Mouse (Mus musculus): ENCODE measurements around the gene Pla2g7. TPM values are rescaled to one million over a fixed set of nuclear protein-coding genes. Genes with fewer than 3 reads are reported as not detected.

Pla2g7 gene
- polyA plus RNA-seq (2012; rRNA removed) (4.0 and 5.0 TPM in 2 replicates), polyA plus RNA-seq (2014; fragmentation: Nextera tagmentation; extraction: Ambion mirVana) (9.9 and 10.7 TPM in 2 replicates)

DNA sequence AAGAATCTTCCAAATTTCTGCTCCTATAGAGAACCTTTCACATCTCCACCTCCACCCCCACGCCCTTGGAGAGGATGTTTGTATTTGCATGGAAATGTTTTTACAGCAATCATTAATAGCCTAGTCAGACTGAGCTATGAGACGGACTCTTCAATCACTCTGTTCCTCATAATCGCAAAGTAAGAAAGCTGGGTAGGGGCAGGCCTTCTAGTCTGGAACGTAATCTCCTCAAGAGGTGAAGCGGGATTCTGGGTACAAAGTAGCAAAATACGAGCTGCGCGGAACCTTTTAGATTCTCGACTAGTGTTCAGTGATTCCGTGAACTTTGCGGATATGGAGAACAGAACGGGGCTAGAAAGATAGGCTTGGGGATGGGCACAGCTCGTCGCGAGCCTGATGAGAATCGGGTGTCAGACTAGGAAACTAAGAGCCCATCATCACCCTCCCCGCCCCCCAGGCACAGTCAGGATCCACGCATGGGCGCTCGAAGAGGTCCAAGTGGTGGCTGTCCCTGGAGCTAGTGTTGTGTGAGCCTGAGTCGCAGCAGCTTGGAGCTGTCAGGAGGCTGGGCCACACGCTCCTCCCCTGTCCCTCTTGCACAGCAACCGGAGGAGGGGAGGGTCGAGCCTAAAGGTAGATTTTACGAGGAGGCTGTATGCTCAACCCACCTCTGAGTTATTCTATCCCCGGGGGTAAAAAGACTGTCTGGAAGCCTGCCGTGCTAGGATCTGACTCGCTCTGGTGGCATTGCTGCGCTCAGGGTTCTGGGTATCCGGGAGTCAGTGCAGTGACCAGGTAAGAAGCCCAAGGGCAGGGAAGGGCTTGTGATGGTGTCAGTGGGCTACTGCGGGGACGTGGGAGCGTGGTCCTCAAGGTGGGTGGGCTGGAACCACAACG is at the start of gene Pla2g7:
Gene Pla2g7, plus strand, starts transcription at position 107 of the 897 bp plus-strand sequence.
- H3K27me3 ChIP-seq (ENCODE audit: control insufficient read depth, insufficient read depth, low read length) = no peaks in the 10 kb centered on the region; the same call in 1 of the 2 replicates
- DNase-seq (ENCODE audit: low read depth in 3 of 3, low spot score in 3 of 3) (no peak), ATAC-seq (ENCODE audit: insufficient read depth) (peak; percentile 33; the same call in 1 of the 2 replicates)
- H3K36me3 ChIP-seq (replicated peaks; ENCODE audit: control insufficient read depth, insufficient read depth, low read depth) = no peaks in the 10 kb centered on the region
- TF ChIP-seq EP300 (IDR thresholded peaks at IDR 0.05; ENCODE audit: low read depth) (no peak), CTCF (IDR thresholded peaks at IDR 0.05; ENCODE audit: low read depth) (no peak)
- peak within 1 kb of the TSS; percentile 51 for H3K4me2 ChIP-seq (ENCODE audit: low read depth)
- WGBS (ENCODE audit: insufficient replicate concordance) = 1% methylated on average over 34 of the region's 34 CpGs
- H3K9ac ChIP-seq (replicated peaks) = no peak within 1 kb of the TSS
- no peaks in the 10 kb centered on the region for H3K9me3 ChIP-seq (ENCODE audit: control insufficient read depth, low read length)
- no peak within 1 kb of the TSS for H3K27ac ChIP-seq
- H3K4me3 ChIP-seq (ENCODE audit: insufficient read depth in 1 of 2, low read depth in 2 of 2, low read length in 2 of 2) = peak within 1 kb of the TSS; percentile 41 to 51
- no peaks in the 10 kb centered on the region for H3K4me1 ChIP-seq (replicated peaks; ENCODE audit: control insufficient read depth in 2 of 2, insufficient read depth in 2 of 2, low read length in 1 of 2)

DNA sequence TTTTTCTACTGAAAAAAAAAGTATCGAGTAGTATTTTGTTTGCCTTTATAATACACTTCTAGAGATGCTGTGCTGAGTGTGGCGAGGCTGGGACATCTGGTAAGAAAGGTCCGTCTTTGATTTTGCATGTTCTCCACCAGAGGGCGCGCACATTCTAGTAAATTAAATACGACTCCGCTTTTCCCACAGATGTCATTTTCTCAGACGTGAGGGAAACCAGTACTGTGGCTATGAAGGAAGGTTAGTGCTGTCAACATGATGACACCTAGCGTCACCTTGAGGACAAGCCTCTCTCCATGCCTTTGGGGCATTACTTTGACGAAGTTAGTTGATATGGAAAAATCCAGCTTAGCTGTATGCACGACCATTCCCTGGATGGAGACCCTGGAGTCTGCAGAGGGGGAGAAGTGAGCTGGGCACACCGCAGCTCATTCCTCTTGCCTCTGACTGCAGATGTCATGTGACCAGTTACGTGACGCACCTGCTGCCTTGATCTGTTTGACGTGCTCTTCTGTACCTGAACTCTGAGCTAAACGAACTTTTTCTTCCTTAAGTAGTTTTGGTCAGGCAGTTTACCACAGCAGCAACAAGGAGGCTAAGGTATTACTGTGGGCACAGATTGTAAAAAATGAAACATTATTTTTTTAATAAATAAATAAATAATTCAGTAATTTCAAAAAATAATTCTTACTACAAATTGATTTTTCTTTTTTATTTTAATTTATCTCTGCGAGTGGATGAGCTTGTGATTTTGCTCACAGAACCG is 49.1 kb upstream of the Pla2g7 start:
- Histone ChIP-seq H3K36me3 (replicated peaks; ENCODE audit: control insufficient read depth, insufficient read depth, low read depth) (no peaks in the 10 kb centered on the region), H3K9me3 (ENCODE audit: control insufficient read depth, low read length) (no peaks in the 10 kb centered on the region), H3K4me3 (ENCODE audit: insufficient read depth in 1 of 2, low read depth in 2 of 2, low read length in 2 of 2) (no peak overlapping the region), H3K27ac (no peak overlapping the region), H3K4me2 (ENCODE audit: low read depth) (no peak overlapping the region), H3K27me3 (ENCODE audit: control insufficient read depth, insufficient read depth, low read length) (no peaks in the 10 kb centered on the region), H3K9ac (replicated peaks) (no peak overlapping the region), H3K4me1 (replicated peaks; ENCODE audit: control insufficient read depth in 2 of 2, insufficient read depth in 2 of 2, low read length in 1 of 2) (no peaks in the 10 kb centered on the region)
- ATAC-seq (ENCODE audit: insufficient read depth) (no peak), DNase-seq (ENCODE audit: low read depth in 3 of 3, low spot score in 3 of 3) (peak; percentile 30 to 38 (median 35))
- peak; percentile 69 for TF ChIP-seq CTCF (IDR thresholded peaks at IDR 0.05; ENCODE audit: low read depth)
- no peak for TF ChIP-seq EP300 (IDR thresholded peaks at IDR 0.05; ENCODE audit: low read depth)
- 26% methylated on average over 18 of the region's 18 CpGs for WGBS (ENCODE audit: insufficient replicate concordance)

DNA sequence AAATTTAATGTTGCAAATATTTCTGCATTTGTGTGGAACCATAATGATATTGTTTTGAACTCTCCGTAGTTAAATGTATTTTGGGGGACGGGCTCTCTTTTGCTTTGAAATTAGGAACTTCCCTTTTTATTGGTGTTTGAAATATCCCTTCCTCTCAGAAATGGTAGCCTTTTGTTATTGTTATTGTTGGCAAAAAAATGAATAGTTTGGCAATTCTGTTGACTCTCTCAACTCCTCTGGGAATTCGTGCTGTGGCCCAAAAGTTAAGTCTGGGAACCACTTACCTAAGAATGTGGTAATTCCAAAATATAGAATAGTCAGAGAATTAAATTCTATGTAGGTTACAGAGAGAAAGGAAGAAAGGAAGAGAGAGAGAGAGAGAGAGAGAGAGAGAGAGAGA is 47.7 kb upstream of the Pla2g7 start:
- DNase-seq (ENCODE audit: low read depth in 3 of 3, low spot score in 3 of 3) (no peak), ATAC-seq (ENCODE audit: insufficient read depth) (no peak)
- Histone ChIP-seq H3K9ac (replicated peaks) (no peak overlapping the region), H3K9me3 (ENCODE audit: control insufficient read depth, low read length) (no peaks in the 10 kb centered on the region), H3K36me3 (replicated peaks; ENCODE audit: control insufficient read depth, insufficient read depth, low read depth) (no peaks in the 10 kb centered on the region), H3K27ac (no peak overlapping the region), H3K4me2 (ENCODE audit: low read depth) (no peak overlapping the region), H3K4me1 (replicated peaks; ENCODE audit: control insufficient read depth in 2 of 2, insufficient read depth in 2 of 2, low read length in 1 of 2) (no peaks in the 10 kb centered on the region), H3K4me3 (ENCODE audit: insufficient read depth in 1 of 2, low read depth in 2 of 2, low read length in 2 of 2) (no peak overlapping the region), H3K27me3 (ENCODE audit: control insufficient read depth, insufficient read depth, low read length) (no peaks in the 10 kb centered on the region)
- WGBS (ENCODE audit: insufficient replicate concordance) = 40% methylated on average over 3 of the region's 3 CpGs
- TF ChIP-seq CTCF (IDR thresholded peaks at IDR 0.05; ENCODE audit: low read depth) (no peak), EP300 (IDR thresholded peaks at IDR 0.05; ENCODE audit: low read depth) (no peak)

DNA sequence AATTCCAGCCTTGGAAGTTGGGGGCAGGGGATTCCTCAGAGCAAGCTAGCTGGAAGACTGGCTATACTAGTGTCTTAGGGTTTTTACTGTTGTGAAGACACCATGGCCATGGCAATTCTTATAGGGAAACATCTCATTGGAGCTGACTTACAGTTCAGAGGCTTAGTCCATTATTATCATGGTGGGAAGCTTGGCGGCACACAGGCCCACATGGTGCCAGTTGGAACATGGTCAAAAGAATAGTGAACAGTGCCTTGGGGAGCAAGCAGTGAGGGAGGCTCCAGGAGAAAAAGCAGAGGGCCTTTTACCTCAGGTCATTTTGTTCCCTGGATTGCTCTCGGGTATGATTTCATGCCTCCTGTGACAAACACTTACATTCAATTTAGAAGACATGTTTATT is 37.4 kb upstream of the Pla2g7 start:
- no peak overlapping the region for H3K27ac ChIP-seq
- DNase-seq (ENCODE audit: low read depth in 3 of 3, low spot score in 3 of 3) (no peak), ATAC-seq (ENCODE audit: insufficient read depth) (no peak)
- no peak overlapping the region for H3K4me2 ChIP-seq (ENCODE audit: low read depth)
- 69% methylated on average over 2 of the region's 2 CpGs for WGBS (ENCODE audit: insufficient replicate concordance)
- no peak overlapping the region for H3K4me3 ChIP-seq (ENCODE audit: insufficient read depth in 1 of 2, low read depth in 2 of 2, low read length in 2 of 2)
- no peak overlapping the region for H3K9ac ChIP-seq (replicated peaks)
- H3K36me3 ChIP-seq (replicated peaks; ENCODE audit: control insufficient read depth, insufficient read depth, low read depth) = no peaks in the 10 kb centered on the region
- TF ChIP-seq CTCF (IDR thresholded peaks at IDR 0.05; ENCODE audit: low read depth) (no peak), EP300 (IDR thresholded peaks at IDR 0.05; ENCODE audit: low read depth) (no peak)
- H3K9me3 ChIP-seq (ENCODE audit: control insufficient read depth, low read length) = no peaks in the 10 kb centered on the region
- no peaks in the 10 kb centered on the region; a peak in 2 of 4 replicates for H3K4me1 ChIP-seq (replicated peaks; ENCODE audit: control insufficient read depth in 2 of 2, insufficient read depth in 2 of 2, low read length in 1 of 2)
- H3K27me3 ChIP-seq (ENCODE audit: control insufficient read depth, insufficient read depth, low read length) = no peaks in the 10 kb centered on the region

DNA sequence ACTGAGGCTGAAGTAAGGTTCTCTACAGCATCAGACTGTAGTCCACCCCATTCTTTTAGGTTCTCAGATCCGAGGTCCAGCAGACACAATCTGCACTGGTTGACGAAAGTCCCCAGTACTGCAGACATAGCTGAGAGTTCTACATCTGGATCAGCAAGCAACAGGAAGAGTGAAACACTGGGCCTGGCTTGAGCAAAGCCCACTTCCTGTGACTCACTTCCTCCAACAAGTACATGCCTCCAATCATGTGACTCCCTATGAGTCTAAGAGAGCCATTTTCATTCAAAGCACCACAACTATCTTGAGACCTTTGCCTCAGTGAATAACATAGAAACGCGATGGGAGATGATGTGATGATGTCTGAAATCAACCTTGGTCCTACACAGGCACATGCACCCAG is 36.7 kb upstream of the Pla2g7 start:
- H3K9ac ChIP-seq (replicated peaks) = no peak overlapping the region
- H3K4me2 ChIP-seq (ENCODE audit: low read depth) = no peak overlapping the region
- H3K27me3 ChIP-seq (ENCODE audit: control insufficient read depth, insufficient read depth, low read length) = no peaks in the 10 kb centered on the region
- WGBS (ENCODE audit: insufficient replicate concordance) = 69% methylated on average over 4 of the region's 4 CpGs
- no peaks in the 10 kb centered on the region for H3K36me3 ChIP-seq (replicated peaks; ENCODE audit: control insufficient read depth, insufficient read depth, low read depth)
- no peak overlapping the region for H3K4me3 ChIP-seq (ENCODE audit: insufficient read depth in 1 of 2, low read depth in 2 of 2, low read length in 2 of 2)
- no peaks in the 10 kb centered on the region; a peak in 2 of 4 replicates for H3K4me1 ChIP-seq (replicated peaks; ENCODE audit: control insufficient read depth in 2 of 2, insufficient read depth in 2 of 2, low read length in 1 of 2)
- H3K27ac ChIP-seq = no peak overlapping the region
- DNase-seq (ENCODE audit: low read depth in 3 of 3, low spot score in 3 of 3) = no peak
- no peak for TF ChIP-seq EP300 (IDR thresholded peaks at IDR 0.05; ENCODE audit: low read depth)
- no peak for TF ChIP-seq CTCF (IDR thresholded peaks at IDR 0.05; ENCODE audit: low read depth)
- H3K9me3 ChIP-seq (ENCODE audit: control insufficient read depth, low read length) = no peaks in the 10 kb centered on the region
- no peak for ATAC-seq (ENCODE audit: insufficient read depth)
